Mouse (Mus musculus) gastrocnemius, postnatal 10 days (tissue): ENCODE data around the gene Olfr1381. TPM values are rescaled to one million over a fixed set of nuclear protein-coding genes. Genes with fewer than 3 reads are reported as not detected.
"Not testable (repeated sequence)": the region's sequence is repeated elsewhere in the genome, so short reads cannot be mapped to it uniquely, and the experiment has no call there.

Experiments used
- DNase-seq: peaks from one replicate; pipeline ENCODE4 v3.0.0; 2021; ENCODE audit warnings: mixed read lengths
- long read RNA-seq, 2 experiments: library from polyadenylated mRNA; stranded (forward); transcript quantifications; one replicate each; pipeline ENCODE4 v2.0.0; 2021
- total RNA-seq, 2 experiments: library from RNA; stranded (reverse); gene quantifications; 2 replicates each; pipeline ENCODE4 v1.2.3; 2021

The Olfr1381 gene
- total RNA-seq = not detected
- long read RNA-seq, experiment 1 = 0 reads
- long read RNA-seq, experiment 2 = 0 reads

DNA sequence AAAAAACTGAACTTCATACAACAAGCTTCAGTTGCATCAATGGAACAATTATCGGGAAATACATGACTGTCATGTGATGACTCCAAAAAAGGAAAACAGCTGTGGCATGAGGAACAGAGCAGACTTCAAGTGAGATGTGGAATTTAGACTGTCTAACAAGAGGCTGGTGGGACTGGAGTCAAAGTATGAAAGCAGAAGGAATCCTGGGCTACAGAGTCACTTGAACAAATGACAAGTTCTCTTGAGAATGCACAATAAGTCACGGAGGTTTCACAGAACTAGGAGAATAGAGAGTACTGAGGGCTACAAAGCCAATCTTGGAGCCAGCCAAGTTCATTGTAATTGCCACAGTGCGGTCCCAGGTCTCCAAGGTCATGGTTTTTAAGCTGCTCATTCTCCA, at the start of gene Olfr1381:
Gene Olfr1381 (plus strand): TSS at position 301 of the 400 bp plus-strand sequence.
- not testable (repeated sequence) for DNase-seq

DNA sequence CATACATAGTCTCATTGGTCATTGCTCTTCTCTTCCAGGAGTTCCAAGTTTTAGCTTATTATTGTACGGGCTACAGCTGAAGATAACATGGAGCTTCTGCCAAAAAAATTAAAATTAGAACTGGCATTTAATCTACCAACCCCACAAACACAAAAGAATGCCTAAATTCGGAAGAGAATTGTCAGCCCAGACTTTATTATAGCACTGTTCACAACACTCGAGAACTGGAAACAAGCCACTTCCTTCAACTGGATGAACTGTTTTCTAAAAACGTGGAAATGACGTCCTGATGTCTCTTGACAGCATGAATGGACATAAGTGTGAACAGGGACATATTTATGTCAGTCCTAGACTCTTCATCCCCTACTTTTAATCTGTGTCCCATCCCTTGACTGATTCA, 25.2 kb upstream of the Olfr1381 start:
- DNase-seq = no peak

- DNase-seq = no peak
Observed at GRCm38 (mm10) chr11:49519348-49519747, 23.9 kb upstream of the Olfr1381 start, which contains the start of gene Olfr1383. Gene Olfr1383 (plus strand): TSS chr11:49519648.

GRCm38 (mm10) chr11:49527947-49528346, 15.3 kb upstream of the Olfr1381 start, which contains the start of gene Olfr1382:
Gene Olfr1382 (plus strand): TSS chr11:49528247.
- DNase-seq = no peak

DNA sequence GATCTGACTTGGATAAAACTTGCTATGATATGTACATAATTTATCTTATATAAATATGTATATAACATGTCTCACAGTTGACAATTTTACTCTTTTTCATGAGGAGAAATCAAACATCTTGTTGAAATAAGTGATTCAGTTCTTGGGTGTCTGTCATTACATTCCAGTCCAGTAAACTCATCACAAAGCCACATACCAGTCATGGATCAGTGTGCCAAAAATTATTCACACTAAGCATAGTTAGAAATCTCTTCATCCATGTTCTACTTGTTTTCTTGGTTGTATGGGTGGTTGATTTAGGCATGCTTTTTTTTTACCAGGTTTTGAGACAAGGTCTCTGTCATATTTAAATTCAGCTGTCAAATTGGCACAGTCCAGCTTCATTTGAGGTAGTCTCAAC, 10.5 kb upstream of the Olfr1381 start:
- no peak for DNase-seq

DNA sequence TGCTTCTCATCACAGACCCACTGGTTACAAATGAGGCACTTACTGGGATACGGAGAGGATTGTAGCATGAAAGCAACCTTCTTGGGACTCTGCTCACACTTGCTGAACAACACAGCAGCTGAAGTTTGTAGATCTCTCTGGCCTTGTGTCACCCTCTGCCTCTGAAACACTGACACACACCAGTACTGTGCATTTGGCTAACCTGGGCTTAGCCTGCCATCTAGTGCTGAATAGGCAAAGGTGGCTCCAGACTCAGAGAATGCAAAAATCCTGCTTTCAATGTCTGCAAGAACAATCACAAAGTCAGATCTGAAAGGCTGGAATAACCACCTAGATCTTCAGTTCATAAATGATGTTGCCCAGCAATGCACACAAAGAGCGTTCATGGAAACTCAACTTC, 6.6 kb upstream of the Olfr1381 start:
- DNase-seq = not testable (repeated sequence)

DNA sequence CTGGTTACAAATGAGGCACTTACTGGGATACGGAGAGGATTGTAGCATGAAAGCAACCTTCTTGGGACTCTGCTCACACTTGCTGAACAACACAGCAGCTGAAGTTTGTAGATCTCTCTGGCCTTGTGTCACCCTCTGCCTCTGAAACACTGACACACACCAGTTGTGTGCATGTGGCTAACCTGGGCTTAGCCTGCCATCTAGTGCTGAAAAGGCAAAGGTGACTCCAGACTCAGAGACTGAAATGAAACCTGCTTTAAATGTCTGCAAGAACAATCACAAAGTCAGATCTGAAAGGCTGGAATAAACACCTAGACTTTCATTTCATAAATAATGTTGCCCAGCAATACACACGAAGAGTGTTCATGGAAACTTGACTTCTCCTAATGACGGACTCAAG, 10.8 kb downstream of the Olfr1381 start:
- not testable (repeated sequence) for DNase-seq

DNA sequence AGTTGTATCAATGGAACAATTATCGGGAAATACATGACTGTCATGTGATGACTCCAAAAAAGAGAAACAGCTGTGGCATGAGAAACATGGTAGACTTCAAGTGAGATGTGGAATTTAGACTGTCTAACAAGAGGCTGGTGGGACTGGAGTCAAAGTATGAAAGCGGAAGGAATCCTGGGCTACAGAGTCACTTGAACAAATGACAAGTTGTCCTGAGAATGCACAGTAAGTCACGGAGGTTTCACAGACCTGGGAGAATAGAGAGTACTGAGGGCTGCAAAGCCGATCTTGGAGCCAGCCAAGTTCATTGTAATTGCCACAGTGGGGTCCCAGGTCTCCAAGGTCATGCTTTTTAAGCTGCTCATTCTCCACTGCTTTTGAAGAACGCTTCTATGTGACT, 13.3 kb downstream of the Olfr1381 start, which contains the start of gene Olfr1380:
Gene Olfr1380 (plus strand): TSS at position 301 of the 400 bp plus-strand sequence.
- not testable (repeated sequence) for DNase-seq

- DNase-seq = not testable (repeated sequence)
Observed at GRCm38 (mm10) chr11:49575054-49575453, 31.8 kb downstream of the Olfr1381 start.

- DNase-seq = not testable (repeated sequence)
Observed at GRCm38 (mm10) chr11:49580452-49580851, 37.2 kb downstream of the Olfr1381 start.

- no peak for DNase-seq
Observed at GRCm38 (mm10) chr11:49590213-49590612, 47.0 kb downstream of the Olfr1381 start.

- not testable (repeated sequence) for DNase-seq
Observed at GRCm38 (mm10) chr11:49597149-49597548, 53.9 kb downstream of the Olfr1381 start.

Other genes with a start within 250 kb of the Olfr1381 start
- not detected for gene Olfr10, start 238.7 kb upstream of the Olfr1381 start, total RNA-seq
- not detected for gene Olfr1391, start 220.7 kb upstream of the Olfr1381 start, total RNA-seq
- not detected for gene Olfr1390, start 208.3 kb upstream of the Olfr1381 start, total RNA-seq
- not detected for gene Olfr1389, start 120.4 kb upstream of the Olfr1381 start, total RNA-seq
- under 1 TPM; 0.11 to 0.12 TPM for gene Olfr1388, start 106.8 kb upstream of the Olfr1381 start, total RNA-seq
- not detected for gene Olfr1387, start 88.1 kb upstream of the Olfr1381 start, total RNA-seq
- gene Olfr1386, start 78.4 kb upstream of the Olfr1381 start, total RNA-seq = not detected
- not detected for gene Olfr1385, start 54.4 kb upstream of the Olfr1381 start, total RNA-seq
- not detected for gene Olfr1384, start 36.7 kb upstream of the Olfr1381 start, total RNA-seq
- not detected for gene Olfr1383, start 23.8 kb upstream of the Olfr1381 start, total RNA-seq
- gene Olfr1382, start 15.2 kb upstream of the Olfr1381 start, total RNA-seq = not detected
- gene Olfr1380, start 13.4 kb downstream of the Olfr1381 start, total RNA-seq = not detected
- 1 to 10 TPM; 4.2 to 5.8 TPM for gene Flt4, start 65.8 kb downstream of the Olfr1381 start, total RNA-seq
- not detected for gene Scgb3a1, start 120.2 kb downstream of the Olfr1381 start, total RNA-seq
- gene Cnot6, start 169.3 kb downstream of the Olfr1381 start, total RNA-seq = 10 to 100 TPM; 31.8 to 38.6 TPM